ENCODE assay signal across 13 mouse cellular contexts in genomic region chr6:47648899-47649298, GRCm38 (mm10). TPM values are rescaled to one million over a fixed set of nuclear protein-coding genes. Genes with fewer than 3 reads are reported as not detected.
DNase-seq lines count a peak whose midpoint lies in the region; ATAC-seq lines count a peak whose summit lies in the region.
"Had no signal": no experiment of that assay in that cellular context is flagged by ENCODE, and none has a peak within 500 bp of the region (broad histone marks: within the 10 kb centered on the region; RNA-seq: fewer than 3 reads in every experiment).

No protein-coding gene starts in this region.

- H3K9ac ChIP-seq in midbrain, embryonic 14.5 days (replicated peaks; ENCODE audit: low read length), result no peak overlapping the region
- H3K9ac ChIP-seq: neural tube, embryonic 15.5 days had no signal

- no peaks in the 10 kb centered on the region for H3K27me3 ChIP-seq in midbrain, embryonic 14.5 days (ENCODE audit: control insufficient read depth, insufficient read depth, low read length)
- H3K27me3 ChIP-seq: neural tube, embryonic 15.5 days had no signal

- H3K9me3 ChIP-seq in midbrain, embryonic 14.5 days (ENCODE audit: control insufficient read depth, low read length), result no peaks in the 10 kb centered on the region
- H3K9me3 ChIP-seq: heart, embryonic 10.5 days; megakaryocyte, embryonic 14.5 days; neural tube, embryonic 15.5 days had no signal

- no peaks in the 10 kb centered on the region for H3K36me3 ChIP-seq in midbrain, embryonic 14.5 days (ENCODE audit: control insufficient read depth, insufficient read depth, low read length)
- H3K36me3 ChIP-seq: heart, embryonic 10.5 days; neural tube, embryonic 15.5 days had no signal

- H3K4me2 ChIP-seq in midbrain, embryonic 14.5 days (ENCODE audit: low read length), result no peak overlapping the region
- H3K4me2 ChIP-seq: liver, embryonic 11.5 days; neural tube, embryonic 15.5 days had no signal

- H3K4me3 ChIP-seq in midbrain, embryonic 14.5 days (replicated peaks; ENCODE audit: low read depth, low read length), result no peak overlapping the region
- H3K4me3 ChIP-seq: heart, embryonic 10.5 days; neural tube, embryonic 15.5 days had no signal

- DNase-seq in cerebellum, adult 11 months, result peak; percentile 25
- DNase-seq in cerebellum, adult 11-12 months, result no peak
- DNase-seq in left cerebral cortex, adult 8-10 months (ENCODE audit: low spot score in 2 of 2), result peak; percentile 3 to 24
- no peak for DNase-seq in left cerebral cortex, postnatal 4 days
- DNase-seq in cerebellum, adult 8-10 months, result peak; percentile 24
- DNase-seq in right cerebral cortex, postnatal 10 days (ENCODE audit: low spot score in 2 of 2), result peak; percentile 26 to 39
- DNase-seq in midbrain, embryonic 14.5 days, result no peak

- ATAC-seq in erythroid progenitor cell, adult 5-6 weeks (replicated peaks; ENCODE audit: low FRiP score, poor library complexity, severe bottlenecking), result no peak
- ATAC-seq in midbrain, embryonic 14.5 days (ENCODE audit: low FRiP score, low TSS enrichment), result no peak
- ATAC-seq: hindbrain, embryonic 16.5 days had no signal

- no peaks in the 10 kb centered on the region for H3K4me1 ChIP-seq in midbrain, embryonic 14.5 days (ENCODE audit: control insufficient read depth, insufficient read depth, low read length)
- H3K4me1 ChIP-seq: neural tube, embryonic 15.5 days had no signal

- H3K27ac ChIP-seq in midbrain, embryonic 14.5 days (replicated peaks; ENCODE audit: low read depth, low read length), result no peak overlapping the region
- H3K27ac ChIP-seq: heart, embryonic 10.5 days; neural tube, embryonic 15.5 days had no signal

- 83% methylated on average over 5 of the region's 5 CpGs for WGBS in midbrain, embryonic 14.5 days

- intact Hi-C loops in left cerebral cortex, postnatal 4 days (cut with DNase I), result no loop called here

RNA-seq across cellular contexts. Expression of gene Ezh2, which starts 53.8 kb away (rescaled TPM):
- 10 to 100 TPM; 13.4 to 16.8 (median 15.1) TPM for total RNA-seq in left cerebral cortex, adult 8-10 months (2022)
- total RNA-seq in left cerebral cortex, postnatal 4 days (2021), result 10 to 100 TPM; 65.4 to 69.6 TPM
- 527 and 773 TPM in 2 replicates for total RNA-seq in erythroid progenitor cell, adult 5-6 weeks (2015; ENCODE audit: low replicate concordance)
- 546 and 659 TPM in 2 replicates for total RNA-seq in erythroid progenitor cell, adult 5-6 weeks (2017; ENCODE audit: low replicate concordance)
- polyA plus RNA-seq in midbrain, embryonic 14.5 days (2014; fragmentation: Nextera tagmentation; extraction: Ambion mirVana), result 79.0 and 91.9 TPM in 2 replicates

Comparison
In these comparisons a context has a peak if more than half of its experiments do, and no peak if none do; other contexts are left out.
1. DNase-seq: peak in cerebellum, adult 11 months (single experiment), left cerebral cortex, adult 8-10 months (2 of 2), cerebellum, adult 8-10 months (single experiment) and right cerebral cortex, postnatal 10 days (2 of 2); none in cerebellum, adult 11-12 months (single experiment), left cerebral cortex, postnatal 4 days (single experiment) and midbrain, embryonic 14.5 days (single experiment).
2. RNA of gene Ezh2, which starts 53.8 kb away (total RNA-seq): 527 to 773 TPM in erythroid progenitor cell, adult 5-6 weeks; 65.4 to 69.6 TPM in left cerebral cortex, postnatal 4 days and 13.4 to 16.8 TPM in left cerebral cortex, adult 8-10 months; every median in the first group is over 4 times any median in the second.